Mouse (Mus musculus) cerebral cortex, adult 2 months (tissue): ENCODE measurements around the gene Slc7a5.

Experiments used
- WGBS: fragments of 180-500 bp; shearing (Covaris S2); methylation state at CpG from one replicate; pipeline ENCODE4 v1.1.7; 2018; 5-methylcytosine and 5-hydroxymethylcytosine counted together

The Slc7a5 gene

DNA sequence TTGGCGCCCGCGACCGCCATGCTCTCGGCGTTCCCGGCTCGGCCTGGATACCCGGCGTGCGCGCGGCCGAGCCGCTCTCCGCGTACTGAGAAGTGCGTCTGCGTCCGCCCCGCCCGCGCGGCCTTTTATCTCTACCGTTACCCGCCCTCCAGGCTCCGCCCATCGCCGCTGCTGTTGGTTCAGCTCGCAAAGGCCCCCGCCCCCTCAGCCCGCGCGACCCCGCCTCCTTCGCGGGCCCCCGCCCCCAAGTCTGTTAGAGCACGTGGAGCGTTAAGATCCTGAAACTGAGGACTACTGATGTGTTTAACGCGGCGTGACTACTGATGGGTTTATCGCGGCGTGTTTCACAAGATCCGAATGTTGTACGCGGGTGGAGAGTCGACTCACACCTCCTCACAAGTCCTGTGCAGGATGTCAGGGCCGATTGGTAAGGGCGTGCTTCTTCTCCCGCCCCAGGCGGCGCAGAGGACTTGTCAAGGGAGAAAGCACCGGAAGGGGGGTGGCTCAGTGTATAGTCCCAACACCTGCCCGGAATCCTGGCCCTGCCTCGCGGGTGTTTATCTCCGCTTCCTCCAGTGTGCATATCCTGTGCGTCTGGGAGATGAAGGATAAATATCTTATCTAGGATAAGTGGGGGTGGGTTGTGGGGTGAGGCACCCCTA, at the start of gene Slc7a5:
Slc7a5 (minus strand) TSS at position 108 of the 662 bp plus-strand sequence.
- under 1% methylated on average over 61 of the region's 61 CpGs for WGBS

DNA sequence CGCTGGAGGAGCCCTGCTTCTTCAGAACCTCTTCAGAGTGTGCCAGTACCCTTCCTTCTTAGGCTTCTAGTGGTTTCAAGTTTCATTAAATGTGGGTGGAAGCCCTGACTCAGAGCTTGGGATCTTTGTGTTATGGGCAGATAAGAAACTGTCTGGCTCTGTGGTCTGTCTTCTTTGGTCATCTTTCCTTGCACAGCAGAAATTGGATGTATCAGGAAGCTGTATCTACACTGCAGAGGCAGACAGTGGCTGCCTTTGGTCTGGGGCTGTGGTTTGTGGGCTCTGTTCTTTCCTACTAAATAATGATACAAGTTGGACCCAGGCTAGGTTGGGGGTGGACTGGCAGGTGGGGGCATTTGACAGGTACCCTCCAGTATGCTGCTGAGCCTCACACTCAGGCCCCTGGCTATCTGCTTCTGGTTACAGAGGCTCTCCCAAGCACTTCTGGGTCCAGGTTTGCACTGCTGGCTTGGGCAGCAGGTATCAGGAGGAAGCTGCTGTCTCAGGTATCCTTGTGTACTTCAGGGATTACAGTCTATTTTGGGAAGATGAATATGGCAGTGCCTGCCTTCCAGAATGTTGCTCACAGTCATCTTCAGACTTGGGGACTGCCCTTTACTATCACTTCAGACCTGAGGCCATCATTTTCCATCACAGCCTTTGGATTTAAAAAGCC, 48.5 kb upstream of the Slc7a5 start:
- WGBS, result 45% methylated on average over 1 of the region's 1 CpGs

DNA sequence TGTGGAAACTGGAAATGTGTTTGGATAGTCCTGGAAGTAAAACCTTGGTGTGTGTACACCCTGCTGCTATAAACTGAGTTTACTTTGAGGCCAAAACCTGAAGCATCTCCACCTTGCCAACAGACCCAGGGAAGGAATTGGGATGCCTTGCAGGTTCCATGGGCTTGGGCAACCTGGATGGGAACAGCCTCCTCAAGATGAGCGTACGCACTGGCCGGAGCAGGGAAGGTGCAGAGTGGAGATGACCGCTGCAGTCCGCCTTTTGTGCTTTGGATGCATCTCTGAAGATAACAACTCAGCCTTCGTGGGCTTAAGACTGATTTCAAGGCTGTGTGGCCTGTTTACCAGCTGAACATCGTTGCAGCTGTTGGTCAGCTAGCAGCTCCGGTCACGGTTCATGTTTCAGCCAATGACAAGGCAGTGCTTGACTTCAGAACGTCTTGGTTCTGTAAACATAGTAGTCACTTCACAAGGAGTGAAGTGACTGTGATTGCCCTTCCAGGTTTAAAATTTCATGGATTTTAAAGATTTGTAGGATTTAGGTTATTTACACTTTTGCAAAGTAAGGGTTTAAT, 47.6 kb upstream of the Slc7a5 start:
- 78% methylated on average over 10 of the region's 10 CpGs for WGBS

DNA sequence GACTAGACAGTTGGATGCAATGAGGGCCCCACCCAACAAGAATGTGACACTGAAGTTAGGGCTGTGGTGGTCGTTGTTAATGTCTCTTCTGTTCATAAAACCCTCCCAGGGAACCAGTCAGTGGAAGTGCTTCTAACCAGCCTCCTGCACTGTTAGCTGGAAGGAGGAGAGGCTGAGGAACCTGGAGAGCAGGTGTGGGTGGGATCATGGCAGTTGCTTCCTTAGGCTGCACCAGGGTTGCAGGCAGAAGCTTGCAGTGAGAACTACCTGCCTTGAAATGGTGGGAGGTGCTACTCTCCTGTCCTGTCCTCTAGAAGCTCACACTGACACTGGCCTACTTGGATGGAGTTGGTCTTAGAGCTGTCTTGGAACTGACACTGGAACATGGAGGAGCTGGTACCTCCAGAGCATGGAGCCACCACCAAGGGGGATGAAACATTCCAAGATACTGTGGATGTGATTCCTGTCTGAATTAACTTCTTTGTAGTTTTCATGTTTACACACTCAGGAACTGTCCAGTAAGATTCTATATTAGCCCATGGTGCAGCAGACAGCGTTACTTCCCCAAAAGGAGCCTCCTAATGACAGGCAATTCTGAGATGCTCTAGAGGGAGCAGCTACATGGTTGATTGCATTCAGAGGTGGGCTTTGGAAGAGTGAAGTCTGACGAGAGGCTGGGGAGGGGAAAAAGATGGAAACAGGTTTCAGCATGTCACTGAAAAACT, 46.5 kb upstream of the Slc7a5 start:
- 60% methylated on average over 3 of the region's 3 CpGs for WGBS

DNA sequence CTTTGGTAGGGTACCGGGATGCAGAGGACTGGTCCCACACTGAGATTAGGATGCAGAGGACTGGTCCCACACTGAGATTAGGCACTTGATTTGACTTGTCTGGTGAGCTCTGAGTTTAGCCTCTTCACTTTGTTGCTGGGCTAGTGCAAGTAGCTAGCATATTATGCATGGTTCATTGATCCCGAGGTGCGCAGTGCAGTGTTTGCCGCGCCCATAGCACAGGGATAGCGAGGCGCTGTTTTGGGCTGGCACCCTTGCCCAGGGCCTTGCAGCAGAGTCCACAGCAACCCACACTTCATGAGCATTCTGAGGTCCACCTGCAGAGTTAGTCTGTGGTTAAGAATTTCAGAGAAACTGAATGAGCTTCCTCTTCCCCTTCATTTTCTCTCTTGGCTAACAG, 45.3 kb upstream of the Slc7a5 start:
- WGBS, result 81% methylated on average over 7 of the region's 7 CpGs

DNA sequence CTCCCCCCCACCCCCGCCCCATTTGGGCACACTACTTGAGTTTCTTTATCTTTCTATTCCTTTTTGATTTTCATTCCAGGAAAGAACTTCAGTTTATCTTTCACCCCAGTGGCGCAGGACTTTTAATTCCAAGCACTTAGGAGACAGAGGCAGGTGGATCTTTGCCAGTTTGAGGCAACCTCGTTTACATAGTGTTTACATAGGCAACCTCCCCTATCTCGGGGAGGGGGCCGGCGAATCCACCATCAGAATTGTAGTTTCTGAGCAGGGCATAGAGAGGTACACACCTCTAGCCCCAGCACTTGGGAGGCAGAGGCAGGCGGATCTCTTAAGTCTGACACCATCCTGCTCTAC, 44.1 kb upstream of the Slc7a5 start:
- 22% methylated on average over 7 of the region's 7 CpGs for WGBS

DNA sequence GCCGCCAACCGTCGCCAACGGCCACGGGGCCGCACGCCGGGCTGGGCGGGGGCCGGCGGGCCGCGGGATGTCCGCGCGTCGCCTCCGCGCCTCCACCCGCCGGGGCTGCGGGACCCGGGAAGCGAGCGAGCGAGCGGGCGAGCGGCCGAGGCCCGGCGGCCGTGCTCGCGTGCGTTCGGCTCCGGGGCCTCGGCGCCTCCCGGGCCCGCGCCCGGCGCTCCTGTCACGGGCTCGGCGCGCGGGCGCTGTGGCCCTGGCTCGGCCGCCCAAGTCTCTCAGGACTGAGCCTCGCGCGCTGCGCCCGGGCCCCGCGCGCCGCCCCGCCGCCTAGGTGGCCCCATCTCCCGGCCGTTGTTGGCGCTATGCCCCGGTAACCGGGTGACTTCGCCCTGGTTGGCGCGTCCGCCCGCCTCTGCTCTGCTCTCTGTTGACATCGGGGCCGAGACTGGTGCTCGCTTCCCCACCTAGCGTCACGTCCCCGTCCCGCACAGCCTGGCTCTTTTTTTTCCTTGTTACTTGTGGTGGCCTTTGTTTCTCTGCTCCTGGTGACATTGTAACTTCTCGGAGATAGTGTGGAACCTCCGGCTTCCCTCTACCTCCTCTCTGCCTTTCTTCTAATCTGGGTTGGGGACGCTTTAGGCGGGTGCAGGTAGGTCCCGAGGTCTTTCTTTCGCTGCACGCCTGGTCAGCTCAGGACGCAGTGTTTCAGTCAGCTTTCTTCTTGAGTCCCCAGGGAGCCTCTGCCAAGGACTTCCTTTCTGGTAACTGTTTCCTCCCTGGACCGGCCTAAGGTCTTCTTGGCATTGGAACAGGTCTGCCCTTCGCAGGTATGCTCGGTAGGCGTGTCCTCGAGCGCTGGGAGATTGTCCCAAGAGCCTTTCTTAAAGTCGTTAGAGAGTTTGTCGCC, 43.5 kb upstream of the Slc7a5 start:
- 1% methylated on average over 95 of the region's 97 CpGs for WGBS

DNA sequence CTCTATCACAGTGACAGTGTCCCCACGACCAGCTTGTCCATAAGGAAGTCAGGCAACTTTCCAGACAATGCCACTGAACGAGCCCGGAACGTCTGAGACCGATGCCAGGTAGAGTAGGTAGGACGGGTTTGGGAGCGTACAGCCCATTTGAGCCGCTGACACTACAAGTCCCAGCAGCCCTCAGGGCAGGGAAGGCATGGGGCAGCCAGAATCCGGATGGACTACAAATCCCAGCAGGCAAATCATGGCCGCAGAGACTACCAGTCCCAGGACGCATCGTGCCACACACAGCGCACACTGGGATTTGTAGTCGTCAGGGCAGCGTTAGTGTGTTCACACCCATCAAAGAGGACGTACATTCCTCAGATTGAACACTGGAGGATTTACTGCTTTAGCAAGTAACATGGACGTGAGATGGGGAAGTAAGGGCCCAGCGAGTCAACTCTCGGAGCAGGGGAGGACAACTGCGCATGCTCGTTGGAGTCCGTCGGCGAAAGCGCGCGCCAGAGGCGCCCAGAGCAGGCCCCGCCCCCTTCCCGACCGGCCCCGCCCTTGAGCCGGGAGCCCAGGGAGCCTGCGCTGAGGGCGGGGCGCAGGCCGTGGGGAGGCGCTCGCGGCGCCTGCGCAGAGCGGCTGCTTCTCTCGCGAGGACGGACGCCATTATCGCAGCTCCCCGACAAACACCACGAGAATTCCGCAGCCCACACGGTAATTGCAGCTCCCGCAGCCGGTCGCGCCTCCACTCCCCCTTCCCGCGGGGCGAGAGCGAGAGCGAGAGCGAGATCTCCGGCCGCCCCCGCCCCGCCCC, 42.7 kb upstream of the Slc7a5 start:
- under 1% methylated on average over 66 of the region's 66 CpGs for WGBS

DNA sequence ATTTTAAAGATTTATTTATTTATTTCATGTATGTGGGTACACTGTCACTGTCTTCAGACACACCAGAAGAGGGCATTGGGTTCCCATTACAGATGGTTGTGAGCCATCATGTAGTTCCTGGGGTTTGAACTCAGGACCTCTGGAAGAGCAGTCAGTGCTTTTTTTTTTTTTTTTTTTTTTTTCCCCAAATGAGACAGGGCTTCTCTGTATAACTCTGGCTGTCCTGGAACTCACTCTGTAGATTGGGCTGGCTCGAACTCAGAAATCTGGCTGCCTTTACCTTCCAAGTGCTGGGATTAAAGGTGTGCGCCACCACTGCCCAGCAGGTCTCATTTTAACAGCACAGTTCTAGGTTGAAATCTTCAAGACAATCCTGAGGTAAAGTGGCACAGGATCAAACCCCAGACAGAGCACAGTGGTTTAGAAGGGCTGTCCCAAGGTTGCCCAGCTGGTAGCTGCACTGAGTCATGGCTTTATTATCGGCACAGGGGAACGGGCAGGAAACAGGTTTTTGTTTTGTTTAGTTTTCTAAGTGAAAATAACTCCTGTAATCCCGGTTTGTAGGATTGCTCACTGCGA, 41.8 kb upstream of the Slc7a5 start, which contains the start of gene Banp:
Banp (plus strand) TSS at position 529 of the 579 bp plus-strand sequence.
- 46% methylated on average over 6 of the region's 6 CpGs for WGBS

DNA sequence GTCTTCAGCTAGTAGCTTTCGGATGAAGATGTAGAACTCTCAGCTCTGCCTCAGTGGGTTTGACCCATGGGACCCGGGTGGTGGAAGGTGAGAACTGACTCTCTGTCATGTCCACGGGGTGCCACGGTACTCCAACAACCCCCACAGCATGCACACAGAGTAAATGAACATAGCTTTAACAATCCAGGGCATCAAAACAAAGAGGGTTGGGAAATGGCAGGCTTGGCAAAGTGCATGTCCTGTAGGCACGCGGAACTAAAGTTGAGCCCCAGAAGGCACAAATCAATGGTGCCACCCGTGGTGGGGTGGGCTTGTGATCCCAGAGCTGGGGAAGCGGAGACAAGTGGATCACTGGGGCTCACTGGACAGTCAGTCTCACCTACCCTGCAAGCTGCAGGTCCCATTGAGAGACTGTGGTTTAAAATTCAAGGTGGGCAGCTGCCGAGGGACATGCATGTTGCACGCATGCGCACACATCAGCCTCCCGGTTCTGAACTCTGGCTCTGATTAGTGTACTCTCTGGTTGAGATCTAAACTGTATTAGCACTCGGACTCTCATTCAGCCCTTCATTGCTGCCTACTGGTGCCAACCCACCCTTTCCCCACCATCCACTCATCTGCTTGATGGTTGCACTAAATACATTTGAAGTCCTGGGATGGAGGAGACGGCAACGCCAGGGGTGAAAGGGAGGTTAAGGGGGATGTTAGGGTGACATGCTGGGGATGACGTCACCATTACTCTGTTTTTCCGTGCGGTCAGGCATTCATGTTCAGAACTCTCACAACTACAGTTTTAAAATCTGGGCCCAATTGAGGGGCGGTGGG, 41.0 kb upstream of the Slc7a5 start:
- 54% methylated on average over 19 of the region's 19 CpGs for WGBS

DNA sequence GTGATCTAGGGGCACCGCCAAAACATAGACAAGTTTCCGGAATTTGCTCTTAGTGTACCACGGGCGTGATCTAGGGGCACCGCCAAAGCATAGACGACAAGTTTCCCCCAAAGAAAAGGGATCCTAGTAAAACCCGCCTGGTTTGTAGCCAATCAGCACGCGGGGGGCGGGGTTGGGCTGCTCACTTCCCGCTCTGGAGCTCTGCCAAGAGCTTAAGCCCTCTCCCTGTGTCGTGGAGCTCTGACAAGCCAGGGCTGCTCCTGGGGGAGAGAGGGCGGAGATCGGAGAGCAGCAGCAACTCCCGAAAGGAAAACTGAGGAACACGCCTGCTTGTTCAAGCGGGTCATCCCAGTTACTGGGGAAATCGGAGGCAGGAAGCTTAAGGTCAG, 40.3 kb upstream of the Slc7a5 start:
- WGBS, result 3% methylated on average over 18 of the region's 18 CpGs

DNA sequence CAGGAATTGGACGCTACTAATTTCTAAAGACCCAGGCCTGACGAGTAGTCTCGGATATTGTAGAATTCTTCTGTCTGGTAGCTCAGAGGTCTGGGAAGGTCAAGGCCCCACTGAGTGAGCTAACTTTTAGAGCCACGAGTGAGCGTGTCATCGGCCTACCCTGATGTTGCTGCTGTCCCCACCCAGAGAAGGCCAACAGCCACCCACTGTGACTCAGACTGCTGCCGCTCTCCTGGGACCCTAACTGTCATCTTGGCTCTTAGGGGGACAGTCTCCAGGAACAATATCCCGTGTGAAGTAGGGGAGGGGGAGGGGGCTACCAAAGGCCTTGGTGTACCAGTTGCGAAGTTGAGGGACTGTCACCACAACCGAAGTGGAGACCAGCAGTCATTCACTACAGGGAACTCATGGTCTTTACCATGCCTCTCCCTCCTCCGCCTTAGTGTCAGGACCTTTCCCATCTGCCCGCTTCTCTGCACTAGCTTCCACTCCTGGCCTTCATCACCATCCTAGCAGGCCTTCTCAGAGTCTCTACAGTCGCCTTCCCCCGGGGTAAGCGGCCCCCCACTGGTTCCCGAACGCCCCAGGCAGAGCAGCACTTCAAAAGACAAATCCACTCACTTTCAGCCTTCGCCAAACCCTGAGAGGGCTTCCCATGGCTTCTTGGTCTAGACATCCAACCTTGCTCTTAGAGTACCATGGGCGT, 39.7 kb upstream of the Slc7a5 start:
- whole genome bisulfite sequencing, result 39% methylated on average over 19 of the region's 19 CpGs

DNA sequence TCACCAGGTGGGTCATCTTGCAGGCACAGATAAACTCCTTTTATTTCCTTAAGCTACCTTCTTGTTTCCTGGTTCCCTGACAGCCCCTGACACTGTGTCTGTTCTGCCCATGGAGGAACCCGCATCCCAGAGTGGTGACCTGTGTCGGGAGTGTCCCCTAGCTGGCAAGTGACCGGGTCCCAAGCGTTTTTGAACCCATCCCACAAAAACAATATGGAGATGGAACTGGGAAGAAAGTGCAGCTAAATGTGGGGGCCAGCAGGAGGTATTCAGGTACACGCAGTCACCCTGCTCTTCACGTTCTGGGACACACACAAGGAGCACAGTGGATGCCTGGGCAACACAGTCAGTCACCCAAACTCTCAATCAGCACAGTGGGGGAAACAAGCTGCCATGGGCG, 38.9 kb upstream of the Slc7a5 start:
- WGBS, result 87% methylated on average over 7 of the region's 7 CpGs

DNA sequence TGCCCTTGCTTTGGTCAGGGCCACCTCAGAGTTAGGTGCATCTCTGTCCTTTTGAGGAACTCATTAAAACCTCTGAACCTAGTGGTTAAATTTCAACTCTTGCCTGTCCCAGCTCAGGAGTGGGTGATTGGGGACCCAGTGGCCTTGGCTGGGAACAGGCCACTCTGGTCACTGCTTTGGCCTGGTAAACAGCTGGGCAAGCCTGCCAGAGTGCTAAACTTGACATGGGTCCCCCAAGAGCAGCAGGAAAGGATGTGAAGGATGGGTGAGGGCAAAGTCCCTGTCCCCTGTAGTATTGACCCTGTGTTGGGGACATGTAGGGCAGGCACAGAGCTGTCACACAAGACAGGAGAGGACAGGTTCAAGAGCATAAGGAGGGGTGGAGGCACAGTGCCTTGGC, 37.3 kb upstream of the Slc7a5 start, which contains the start of gene Car5a:
Car5a (minus strand) TSS at position 74 of the 400 bp plus-strand sequence.

DNA sequence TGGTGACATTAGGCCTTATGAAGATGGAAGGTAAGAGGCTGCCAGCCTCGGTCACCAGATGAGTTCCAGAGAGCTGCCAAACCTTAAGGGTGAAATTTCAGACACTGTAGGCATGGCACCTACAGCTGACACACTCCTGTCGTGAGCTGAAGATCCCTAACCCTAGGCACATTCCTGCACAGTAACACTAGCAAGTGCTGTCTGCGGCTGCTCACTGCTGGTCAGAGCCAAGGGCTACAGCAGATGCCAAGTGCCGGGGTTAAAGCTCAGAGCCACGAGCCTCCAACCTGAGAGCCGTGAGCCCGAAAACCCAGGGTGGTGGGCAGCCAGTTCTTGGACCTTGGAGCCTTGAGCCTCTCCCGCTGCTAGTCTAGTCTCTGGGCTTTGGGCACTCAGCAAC, 36.2 kb upstream of the Slc7a5 start:
- WGBS, result 79% methylated on average over 8 of the region's 8 CpGs

DNA sequence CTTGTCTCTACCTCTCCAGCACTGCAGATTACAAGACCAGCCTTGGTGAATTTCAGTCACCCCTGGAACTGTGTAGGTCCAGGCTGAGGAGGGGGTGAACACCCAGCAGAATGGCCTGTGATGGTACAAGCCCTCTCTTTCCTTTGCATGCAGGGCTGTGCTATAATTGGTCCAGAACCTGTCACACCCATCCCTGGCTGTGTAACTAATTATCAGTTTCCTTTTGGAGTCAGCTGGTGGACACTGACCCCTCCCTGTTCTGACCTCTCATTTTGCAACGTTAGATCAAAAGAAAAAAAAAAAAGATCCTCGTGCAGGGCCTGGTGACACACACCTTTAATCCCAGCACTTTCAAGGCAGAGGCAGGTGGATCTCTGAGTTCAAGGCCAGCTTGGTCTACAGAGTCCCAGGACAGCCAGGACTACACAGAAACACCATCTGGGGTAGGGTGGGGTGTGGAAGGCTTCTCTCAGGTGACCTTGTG, 35.6 kb upstream of the Slc7a5 start:
- WGBS, result 45% methylated on average over 2 of the region's 2 CpGs

DNA sequence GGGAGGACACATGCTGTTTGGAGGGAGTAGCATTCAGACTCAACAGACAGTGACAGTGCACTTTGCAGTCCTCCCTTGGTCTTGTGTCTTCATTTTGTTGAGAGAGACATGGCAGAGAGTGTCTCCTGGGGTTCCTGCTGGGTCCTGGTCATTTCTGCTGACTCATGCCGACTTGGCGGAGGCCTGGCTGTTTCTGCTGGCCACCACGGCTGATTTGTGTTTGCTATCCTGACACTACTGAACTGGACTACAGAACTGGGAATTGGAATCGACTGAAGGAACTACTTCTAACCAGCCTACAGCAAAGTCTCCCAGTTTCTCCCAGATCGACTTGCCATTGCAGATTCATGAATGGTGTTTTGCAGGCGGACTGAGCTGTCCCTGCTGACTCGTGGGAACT, 31.2 kb upstream of the Slc7a5 start:
- WGBS, result 85% methylated on average over 7 of the region's 7 CpGs

DNA sequence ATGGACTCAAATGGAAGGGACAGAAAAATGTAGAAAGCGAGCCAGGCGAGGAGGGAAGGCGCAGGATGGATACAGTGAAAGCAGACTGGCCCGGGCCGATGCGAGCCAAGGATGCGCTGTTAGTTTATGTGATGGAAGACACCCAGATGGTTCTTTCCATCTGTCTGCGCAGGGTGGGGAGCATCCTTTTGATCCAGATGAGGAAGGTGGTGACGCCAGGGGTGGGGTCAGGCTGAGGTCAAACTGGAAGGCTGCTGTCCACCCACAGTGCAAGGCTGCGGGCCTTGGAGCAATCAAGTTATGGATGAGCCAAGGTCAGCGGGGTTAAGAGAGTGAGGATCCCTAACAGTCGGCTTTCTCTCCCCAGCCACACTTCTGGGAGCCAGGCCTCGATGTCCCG, 28.9 kb upstream of the Slc7a5 start:
- WGBS, result 80% methylated on average over 14 of the region's 14 CpGs
